Mouse (Mus musculus) forebrain, embryonic 10.5 days (tissue): ENCODE measurements around the gene Rnf39. TPM values are rescaled to one million over a fixed set of nuclear protein-coding genes. Genes with fewer than 3 reads are reported as not detected.

Experiments
- DNase-seq: peaks from one replicate; pipeline ENCODE4 v3.0.0-alpha.2; 2017; ENCODE audit warnings: low spot score; ENCODE audit errors: extremely low spot score
- H3K27ac ChIP-seq: fragments of 300-500 bp; sonication (generic); 2 replicates; pipeline ENCODE4 v1.5.1; 2016; ENCODE audit warnings: mild to moderate bottlenecking
- H3K27me3 ChIP-seq: fragments of 300-500 bp; sonication (generic); 2 replicates; pipeline ENCODE4 v1.6.1; 2016; ENCODE audit warnings: mild to moderate bottlenecking; ENCODE audit not compliant: poor library complexity, severe bottlenecking
- H3K36me3 ChIP-seq: fragments of 300-500 bp; sonication (generic); replicated peaks from 2 replicates; pipeline ENCODE4 v1.6.1; 2016; ENCODE audit warnings: mild to moderate bottlenecking, moderate library complexity
- H3K4me1 ChIP-seq: fragments of 300-500 bp; sonication (generic); 2 replicates; pipeline ENCODE4 v1.6.1; 2016
- H3K4me3 ChIP-seq: fragments of 300-500 bp; sonication (generic); 2 replicates; pipeline ENCODE4 v1.5.1; 2016; ENCODE audit warnings: mild to moderate bottlenecking, moderate library complexity
- H3K9me3 ChIP-seq: fragments of 300-500 bp; sonication (generic); 2 replicates; pipeline ENCODE4 v1.6.1; 2016; ENCODE audit warnings: mild to moderate bottlenecking, moderate library complexity
- WGBS: fragments of 180-500 bp; shearing (Covaris S2); methylation state at CpG from one replicate; pipeline ENCODE4 v1.1.7; 2016; 5-methylcytosine and 5-hydroxymethylcytosine counted together
- polyA plus RNA-seq: library from polyadenylated mRNA; unstranded; fragments of >200 nt; fragmentation: Nextera tagmentation; extraction: Ambion mirVana; gene quantifications from 2 replicates; pipeline ENCODE4 v1.2.1, GENCODE M21; 2016

Rnf39 gene
- polyA plus RNA-seq, 1 experiment from 2014 or later = 0.31 TPM

- Histone ChIP-seq H3K27ac (no peak overlapping the region), H3K9me3 (no peaks in the 10 kb centered on the region), H3K4me3 (no peak overlapping the region), H3K36me3 (no peaks in the 10 kb centered on the region), H3K4me1 (no peaks in the 10 kb centered on the region), H3K27me3 (peaks cover under 1% of the 10 kb centered on the region; the same call in 1 of the 2 replicates)
- 17% methylated on average over 9 of the region's 9 CpGs for WGBS
- DNase-seq = peak; percentile 52
Observed at GRCm38 (mm10) chr17:36915076-36915475, 27.6 kb upstream of the Rnf39 start.

- WGBS = 58% methylated on average over 15 of the region's 15 CpGs
- Histone ChIP-seq H3K4me1 (no peaks in the 10 kb centered on the region), H3K36me3 (no peaks in the 10 kb centered on the region), H3K27ac (no peak overlapping the region), H3K27me3 (peaks cover 3% of the 10 kb centered on the region; the same call in 1 of the 2 replicates), H3K9me3 (no peaks in the 10 kb centered on the region), H3K4me3 (no peak overlapping the region)
- no peak for DNase-seq
Observed at GRCm38 (mm10) chr17:36920239-36920638, 22.5 kb upstream of the Rnf39 start.

- no peaks in the 10 kb centered on the region for H3K36me3 ChIP-seq
- peaks cover 3% of the 10 kb centered on the region; the same call in 1 of the 2 replicates for H3K27me3 ChIP-seq
- H3K4me3 ChIP-seq = no peak overlapping the region
- H3K9me3 ChIP-seq = no peaks in the 10 kb centered on the region
- no peak for DNase-seq
- no peak overlapping the region for H3K27ac ChIP-seq
- no peaks in the 10 kb centered on the region for H3K4me1 ChIP-seq
- 84% methylated on average over 4 of the region's 4 CpGs for WGBS
Observed at GRCm38 (mm10) chr17:36922715-36923114, 20.0 kb upstream of the Rnf39 start.

GRCm38 (mm10) chr17:36923491-36923890, 19.2 kb upstream of the Rnf39 start:
- H3K9me3 ChIP-seq = no peaks in the 10 kb centered on the region
- no peak for DNase-seq
- no peak overlapping the region for H3K27ac ChIP-seq
- no peaks in the 10 kb centered on the region for H3K36me3 ChIP-seq
- H3K4me3 ChIP-seq = no peak overlapping the region
- WGBS = 73% methylated on average over 4 of the region's 4 CpGs
- H3K4me1 ChIP-seq = no peaks in the 10 kb centered on the region
- H3K27me3 ChIP-seq = peaks cover 3% of the 10 kb centered on the region; the same call in 1 of the 2 replicates

GRCm38 (mm10) chr17:36927496-36928120, 15.1 kb upstream of the Rnf39 start:
- Histone ChIP-seq H3K27me3 (no peaks in the 10 kb centered on the region), H3K4me3 (no peak overlapping the region), H3K4me1 (no peaks in the 10 kb centered on the region), H3K27ac (no peak overlapping the region), H3K9me3 (no peaks in the 10 kb centered on the region), H3K36me3 (no peaks in the 10 kb centered on the region)
- 67% methylated on average over 10 of the region's 10 CpGs for WGBS
- no peak for DNase-seq

GRCm38 (mm10) chr17:36929236-36929932, 13.3 kb upstream of the Rnf39 start:
- H3K9me3 ChIP-seq = no peaks in the 10 kb centered on the region
- H3K36me3 ChIP-seq = no peaks in the 10 kb centered on the region
- no peaks in the 10 kb centered on the region for H3K4me1 ChIP-seq
- no peak overlapping the region for H3K27ac ChIP-seq
- DNase-seq = no peak
- H3K27me3 ChIP-seq = no peaks in the 10 kb centered on the region
- 84% methylated on average over 12 of the region's 12 CpGs for WGBS
- no peak overlapping the region for H3K4me3 ChIP-seq

GRCm38 (mm10) chr17:36930233-36930632, 12.5 kb upstream of the Rnf39 start:
- no peaks in the 10 kb centered on the region for H3K27me3 ChIP-seq
- H3K9me3 ChIP-seq = no peaks in the 10 kb centered on the region
- H3K36me3 ChIP-seq = no peaks in the 10 kb centered on the region
- no peak overlapping the region for H3K27ac ChIP-seq
- H3K4me1 ChIP-seq = no peaks in the 10 kb centered on the region
- H3K4me3 ChIP-seq = no peak overlapping the region
- DNase-seq = no peak
- WGBS = 87% methylated on average over 6 of the region's 6 CpGs

GRCm38 (mm10) chr17:36931130-36931529, 11.6 kb upstream of the Rnf39 start:
- Histone ChIP-seq H3K4me3 (no peak overlapping the region), H3K4me1 (no peaks in the 10 kb centered on the region)
- DNase-seq = no peak

GRCm38 (mm10) chr17:36931806-36932205, 10.9 kb upstream of the Rnf39 start:
- no peaks in the 10 kb centered on the region for H3K4me1 ChIP-seq
- H3K4me3 ChIP-seq = no peak overlapping the region
- H3K9me3 ChIP-seq = no peaks in the 10 kb centered on the region
- H3K27me3 ChIP-seq = no peaks in the 10 kb centered on the region
- WGBS = 79% methylated on average over 2 of the region's 2 CpGs
- no peak for DNase-seq
- no peaks in the 10 kb centered on the region for H3K36me3 ChIP-seq
- H3K27ac ChIP-seq = no peak overlapping the region

More at GRCm38 (mm10) chr17:36931130-36931529, 11.6 kb upstream of the Rnf39 start:
- H3K36me3 ChIP-seq = no peaks in the 10 kb centered on the region
- WGBS = 81% methylated on average over 4 of the region's 4 CpGs
- no peaks in the 10 kb centered on the region for H3K27me3 ChIP-seq
- H3K9me3 ChIP-seq = no peaks in the 10 kb centered on the region
- no peak overlapping the region for H3K27ac ChIP-seq

GRCm38 (mm10) chr17:36938056-36938455, 4.7 kb upstream of the Rnf39 start:
- no peaks in the 10 kb centered on the region for H3K36me3 ChIP-seq
- no peak overlapping the region for H3K4me3 ChIP-seq
- 83% methylated on average over 2 of the region's 2 CpGs for WGBS
- H3K9me3 ChIP-seq = no peaks in the 10 kb centered on the region
- H3K27me3 ChIP-seq = peaks cover 31% of the 10 kb centered on the region
- DNase-seq = no peak
- H3K4me1 ChIP-seq = peaks cover 7% of the 10 kb centered on the region
- no peak overlapping the region for H3K27ac ChIP-seq

GRCm38 (mm10) chr17:36942391-36942790, 327 bp upstream of the Rnf39 start:
- Histone ChIP-seq H3K27ac (no peak overlapping the region), H3K9me3 (no peaks in the 10 kb centered on the region), H3K27me3 (peaks cover 74% of the 10 kb centered on the region), H3K4me1 (peaks cover 28% of the 10 kb centered on the region), H3K4me3 (peak overlapping the region; percentile 49), H3K36me3 (no peaks in the 10 kb centered on the region)
- 53% methylated on average over 10 of the region's 10 CpGs for WGBS
- DNase-seq = no peak

- H3K4me3 ChIP-seq = peak overlapping the region; percentile 49; the same call in 1 of the 2 replicates
- no peak for DNase-seq
- peaks cover 34% of the 10 kb centered on the region for H3K4me1 ChIP-seq
- 24% methylated on average over 5 of the region's 5 CpGs for WGBS
- H3K27me3 ChIP-seq = peaks cover 86% of the 10 kb centered on the region
- H3K27ac ChIP-seq = no peak overlapping the region
- no peaks in the 10 kb centered on the region for H3K9me3 ChIP-seq
- H3K36me3 ChIP-seq = peaks cover 7% of the 10 kb centered on the region
Observed at GRCm38 (mm10) chr17:36943691-36944090, 973 bp downstream of the Rnf39 start.

GRCm38 (mm10) chr17:36944121-36944775, 1.5 kb downstream of the Rnf39 start:
- no peak overlapping the region for H3K4me3 ChIP-seq
- DNase-seq = no peak
- H3K36me3 ChIP-seq = peaks cover 12% of the 10 kb centered on the region
- WGBS = 22% methylated on average over 8 of the region's 9 CpGs
- no peak overlapping the region for H3K27ac ChIP-seq
- peaks cover 92% of the 10 kb centered on the region for H3K27me3 ChIP-seq
- H3K9me3 ChIP-seq = no peaks in the 10 kb centered on the region
- H3K4me1 ChIP-seq = peaks cover 34% of the 10 kb centered on the region
